Mouse (Mus musculus) erythroblast, embryonic 14.5 days (primary cell): Measurements from ENCODE around the gene Yjefn3. TPM values are rescaled to one million over a fixed set of nuclear protein-coding genes. Genes with fewer than 3 reads are reported as not detected.
"Not testable (repeated sequence)": the region's sequence is repeated elsewhere in the genome, so short reads cannot be mapped to it uniquely, and the experiment has no call there.

Source experiments
- H3K27me3 ChIP-seq: 2 replicates; pipeline ENCODE4 v1.6.1; 2012; ENCODE audit warnings: inconsistent platforms; ENCODE audit not compliant: control insufficient read depth
- H3K36me3 ChIP-seq: 2 replicates; pipeline ENCODE4 v1.6.1; 2012; ENCODE audit warnings: mild to moderate bottlenecking, inconsistent platforms; ENCODE audit not compliant: control insufficient read depth
- H3K4me1 ChIP-seq: 2 replicates; pipeline ENCODE4 v1.6.1; 2012; ENCODE audit warnings: inconsistent platforms; ENCODE audit not compliant: control insufficient read depth
- H3K4me3 ChIP-seq: replicated peaks from 2 replicates; pipeline ENCODE3; 2012; ENCODE audit warnings: moderate library complexity, mild to moderate bottlenecking, inconsistent platforms
- H3K9me3 ChIP-seq: 2 replicates; pipeline ENCODE4 v1.6.1; 2012; ENCODE audit warnings: low read length, inconsistent platforms, mixed read lengths; ENCODE audit not compliant: control insufficient read depth
- GATA1 ChIP-seq: IDR thresholded peaks from 2 replicates; pipeline ENCODE4 v1.6.1; 2012; ENCODE audit warnings: low read length, inconsistent platforms, mixed read lengths
- TAL1 ChIP-seq: IDR thresholded peaks from 3 replicates; pipeline ENCODE4 v1.6.1; 2012; ENCODE audit warnings: low read length, inconsistent platforms, mixed read lengths
- polyA plus RNA-seq: library from polyadenylated mRNA; stranded (reverse); fragments of >175 nt; gene quantifications from 2 replicates; pipeline ENCODE4 v1.2.3, GENCODE M21; 2012

Gene Yjefn3
- polyA plus RNA-seq, result 0.17 and 0.58 TPM in 2 replicates

- peaks cover 33% of the 10 kb centered on the region for H3K36me3 ChIP-seq
- peaks cover 76% of the 10 kb centered on the region for H3K4me1 ChIP-seq
- H3K4me3 ChIP-seq, result peak within 1 kb of the TSS; percentile 68
- no peaks in the 10 kb centered on the region for H3K27me3 ChIP-seq
- no peak for TF ChIP-seq GATA1
- no peak for TF ChIP-seq TAL1
- H3K9me3 ChIP-seq, result no peaks in the 10 kb centered on the region
These were observed at the start of gene Yjefn3, which contains the start of the genes Tssk6 and Ndufa13 for GRCm38 (mm10) chr8:69902163-69903062. Yjefn3 (minus strand) TSS chr8:69902712. Tssk6 (plus strand) TSS chr8:69902184. Ndufa13 (minus strand) TSS chr8:69902558.

DNA sequence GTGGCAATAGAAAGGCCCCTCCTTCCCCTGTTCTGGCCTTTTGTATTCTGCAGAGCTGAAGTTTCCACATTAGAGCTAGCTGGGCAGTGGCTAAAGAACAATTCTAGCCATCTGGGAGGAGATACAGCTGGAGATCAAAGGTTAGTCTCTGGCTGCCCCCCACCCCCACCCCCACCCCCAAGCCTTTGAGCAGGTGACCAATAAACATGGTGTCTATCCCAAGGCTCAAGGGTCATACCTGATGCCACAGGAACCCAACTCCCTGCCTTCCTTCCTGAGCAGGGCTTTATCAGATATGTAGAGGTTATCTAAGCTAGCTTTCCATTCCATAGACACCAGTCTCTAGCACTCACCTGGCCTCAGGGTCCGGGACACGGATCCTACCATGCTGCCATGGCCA, 47.8 kb upstream of the Yjefn3 start:
- no peak overlapping the region for H3K4me3 ChIP-seq
- TF ChIP-seq TAL1 (no peak), GATA1 (no peak)
- no peaks in the 10 kb centered on the region for H3K27me3 ChIP-seq
- peaks cover 13% of the 10 kb centered on the region for H3K4me1 ChIP-seq
- H3K9me3 ChIP-seq, result no peaks in the 10 kb centered on the region
- H3K36me3 ChIP-seq, result peaks cover 61% of the 10 kb centered on the region

DNA sequence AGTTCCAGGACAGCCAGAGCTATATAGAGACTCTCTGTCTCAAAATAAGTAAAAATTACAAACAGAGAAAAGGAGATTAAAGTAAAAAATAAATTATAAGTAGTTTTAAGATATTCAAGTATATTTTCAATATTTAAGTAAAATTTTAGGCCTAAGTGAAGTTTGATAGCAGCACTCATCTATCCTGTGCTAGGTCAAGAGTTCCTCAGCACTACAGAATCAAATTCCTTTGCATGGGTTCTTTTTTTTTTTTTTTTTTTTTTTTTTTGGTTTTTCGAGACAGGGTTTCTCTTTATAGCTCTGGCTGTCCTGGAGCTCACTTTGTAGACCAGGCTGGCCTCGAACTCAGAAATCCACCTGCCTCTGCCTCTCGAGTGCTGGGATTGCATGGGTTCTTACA, 40.0 kb upstream of the Yjefn3 start:
- H3K9me3 ChIP-seq, H3K4me3 ChIP-seq, H3K27me3 ChIP-seq: not testable (repeated sequence)
- peaks cover 33% of the 10 kb centered on the region for H3K4me1 ChIP-seq
- peaks cover 67% of the 10 kb centered on the region for H3K36me3 ChIP-seq

DNA sequence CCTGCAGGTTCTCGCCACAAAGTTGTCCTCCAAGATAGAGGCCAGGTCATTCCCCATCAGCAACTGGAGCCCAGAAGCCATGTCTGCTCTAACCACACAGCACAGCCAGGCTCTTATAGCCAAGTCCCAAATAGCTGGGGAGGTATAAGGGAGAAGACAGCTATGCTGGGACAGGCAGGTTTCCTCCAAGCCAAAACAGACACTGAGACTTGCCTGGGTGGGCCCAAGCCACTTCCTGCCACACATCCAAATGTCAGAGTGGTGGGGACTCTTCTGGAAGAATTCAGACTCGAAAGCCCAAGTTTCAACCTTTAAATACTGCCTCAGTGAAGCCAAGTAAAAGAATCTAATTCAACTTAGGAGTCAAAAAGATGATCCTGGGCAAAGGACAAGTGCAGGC, 37.9 kb upstream of the Yjefn3 start:
- no peaks in the 10 kb centered on the region for H3K27me3 ChIP-seq
- H3K4me3 ChIP-seq, result no peak overlapping the region
- H3K4me1 ChIP-seq, result peaks cover 40% of the 10 kb centered on the region
- TF ChIP-seq TAL1, result no peak
- no peak for TF ChIP-seq GATA1
- H3K9me3 ChIP-seq, result no peaks in the 10 kb centered on the region
- peaks cover 66% of the 10 kb centered on the region for H3K36me3 ChIP-seq

GRCm38 (mm10) chr8:69939633-69940032, 37.1 kb upstream of the Yjefn3 start:
- H3K9me3 ChIP-seq, result no peaks in the 10 kb centered on the region
- H3K4me3 ChIP-seq, result no peak overlapping the region
- no peaks in the 10 kb centered on the region for H3K27me3 ChIP-seq
- TF ChIP-seq TAL1, result no peak
- no peak for TF ChIP-seq GATA1
- peaks cover 38% of the 10 kb centered on the region for H3K4me1 ChIP-seq
- peaks cover 70% of the 10 kb centered on the region for H3K36me3 ChIP-seq

DNA sequence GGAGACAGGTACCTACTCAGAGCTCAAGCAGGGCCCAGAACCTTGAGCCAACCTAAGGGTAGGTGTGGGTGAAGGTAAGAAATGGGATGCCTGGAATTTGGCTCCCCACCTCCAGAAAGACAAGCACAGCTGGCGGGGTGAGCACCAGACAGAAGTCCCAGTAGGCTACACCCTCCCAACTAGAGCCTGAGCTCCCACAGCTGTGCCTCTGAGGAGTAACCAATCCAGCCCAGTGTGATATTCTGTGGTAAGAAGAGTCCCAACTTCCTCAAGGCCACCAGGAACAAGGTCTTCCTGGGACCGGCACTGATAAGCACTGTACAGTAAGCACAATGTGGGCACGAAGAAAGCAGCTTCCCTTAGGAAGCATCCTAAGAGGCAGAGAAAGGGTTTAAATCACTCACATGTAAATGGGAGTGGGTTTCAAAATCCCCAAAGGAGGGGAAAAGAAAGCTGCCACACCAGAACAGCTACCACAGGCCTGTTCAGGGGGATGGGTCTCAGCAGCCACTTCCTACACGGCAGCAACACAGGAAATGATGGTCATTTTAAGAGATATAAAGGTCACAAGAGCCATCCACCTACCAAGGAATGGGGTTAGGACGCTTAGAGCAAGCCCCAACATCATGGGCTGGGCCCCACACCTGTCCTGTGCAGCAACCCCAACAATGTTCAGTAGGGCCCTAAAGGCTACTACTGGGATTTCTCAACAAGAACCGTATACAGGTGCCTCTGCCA, 35.9 kb upstream of the Yjefn3 start:
- H3K4me1 ChIP-seq, result peaks cover 32% of the 10 kb centered on the region
- peaks cover 72% of the 10 kb centered on the region for H3K36me3 ChIP-seq
- TF ChIP-seq TAL1 (no peak), GATA1 (no peak)
- no peaks in the 10 kb centered on the region for H3K27me3 ChIP-seq
- H3K9me3 ChIP-seq, result no peaks in the 10 kb centered on the region
- no peak overlapping the region for H3K4me3 ChIP-seq

GRCm38 (mm10) chr8:69937466-69937865, 35.0 kb upstream of the Yjefn3 start:
- H3K27me3 ChIP-seq, result no peaks in the 10 kb centered on the region
- TF ChIP-seq TAL1 (no peak), GATA1 (no peak)
- H3K9me3 ChIP-seq, result no peaks in the 10 kb centered on the region
- H3K4me3 ChIP-seq, result no peak overlapping the region
- peaks cover 74% of the 10 kb centered on the region for H3K36me3 ChIP-seq
- H3K4me1 ChIP-seq, result peaks cover 28% of the 10 kb centered on the region

GRCm38 (mm10) chr8:69936050-69936794, 33.7 kb upstream of the Yjefn3 start:
- H3K4me1 ChIP-seq, result peaks cover 28% of the 10 kb centered on the region
- peaks cover 74% of the 10 kb centered on the region for H3K36me3 ChIP-seq
- no peak for TF ChIP-seq GATA1
- no peak for TF ChIP-seq TAL1
- no peaks in the 10 kb centered on the region for H3K27me3 ChIP-seq
- no peaks in the 10 kb centered on the region for H3K9me3 ChIP-seq
- no peak overlapping the region for H3K4me3 ChIP-seq

- Histone ChIP-seq H3K36me3 (peaks cover 78% of the 10 kb centered on the region), H3K9me3 (no peaks in the 10 kb centered on the region), H3K27me3 (no peaks in the 10 kb centered on the region), H3K4me1 (peaks cover 26% of the 10 kb centered on the region), H3K4me3 (no peak overlapping the region)
- TF ChIP-seq TAL1, result no peak
- no peak for TF ChIP-seq GATA1
These were observed 32.9 kb upstream of the Yjefn3 start for GRCm38 (mm10) chr8:69935431-69935830.
